Mouse (Mus musculus): ENCODE data around the gene Dtnbp1. TPM values are rescaled to one million over a fixed set of nuclear protein-coding genes. Genes with fewer than 3 reads are reported as not detected.

The Dtnbp1 gene
- polyA plus RNA-seq, 1 experiment from 2014 or later = 55.6 TPM

DNA sequence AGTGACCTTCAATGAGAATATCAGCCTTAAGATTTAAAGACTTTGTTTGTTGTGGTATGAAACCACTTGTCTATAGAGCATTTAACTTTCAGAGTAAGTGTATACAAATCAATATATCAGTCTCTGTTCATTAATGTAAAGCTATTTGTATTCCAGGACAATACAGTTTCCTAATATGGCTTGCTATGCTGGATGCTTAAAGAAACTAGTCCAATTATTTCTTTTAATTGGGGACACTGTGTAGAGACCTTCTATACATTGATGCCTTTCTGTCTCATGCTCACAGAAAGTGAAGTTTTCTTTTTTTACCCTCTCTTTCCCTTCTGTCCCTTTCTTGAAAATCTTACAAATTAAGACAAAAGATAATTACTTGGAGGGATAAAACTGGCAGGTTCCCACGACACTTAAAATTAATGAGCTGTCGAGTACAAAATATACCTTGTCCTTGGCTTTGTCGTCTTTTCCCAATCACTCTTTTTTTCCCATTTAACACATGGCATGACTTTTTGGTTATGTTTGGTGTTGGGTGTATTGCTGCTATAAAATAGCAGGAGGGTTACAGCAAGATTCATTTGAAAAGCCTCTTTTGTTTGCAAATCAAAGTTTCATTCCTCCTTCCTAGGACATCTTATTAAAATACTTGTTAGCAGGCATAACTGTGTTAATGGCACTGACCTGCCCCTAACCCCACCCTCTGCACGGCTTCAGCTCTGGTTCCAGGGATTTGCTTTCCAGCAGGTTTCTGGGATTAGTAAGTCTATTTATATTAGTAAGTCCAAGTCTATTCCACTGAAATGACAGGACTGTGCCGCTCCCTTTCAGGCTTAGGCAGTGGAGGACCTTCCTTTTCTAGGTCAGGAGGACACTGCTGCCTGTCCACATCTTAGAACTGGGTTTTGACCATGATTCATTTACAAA, 109.9 kb downstream of the Dtnbp1 start:
- H3K9ac ChIP-seq (ENCODE audit: low read depth, low read length) = no peak overlapping the region
- H3K4me3 ChIP-seq (ENCODE audit: low read depth, low read length) = no peak overlapping the region
- no peak overlapping the region for H3K4me2 ChIP-seq (ENCODE audit: low read depth, low read length)
- no peak for DNase-seq (ENCODE audit: low spot score)
- 68% methylated on average over 5 of the region's 5 CpGs for WGBS
- ATAC-seq (ENCODE audit: low read depth) = no peak
- H3K27me3 ChIP-seq (replicated peaks; ENCODE audit: control insufficient read depth, insufficient read depth, low read length) = no peaks in the 10 kb centered on the region
- no peak overlapping the region for H3K27ac ChIP-seq (replicated peaks; ENCODE audit: low read depth, low read length)
- peaks cover 20% of the 10 kb centered on the region for H3K36me3 ChIP-seq (ENCODE audit: control insufficient read depth, insufficient read depth, low read length)
- H3K9me3 ChIP-seq (ENCODE audit: control insufficient read depth, low read length) = no peaks in the 10 kb centered on the region
- H3K4me1 ChIP-seq (ENCODE audit: control insufficient read depth, insufficient read depth, low read length) = no peaks in the 10 kb centered on the region

- no peaks in the 10 kb centered on the region for H3K9me3 ChIP-seq (ENCODE audit: control insufficient read depth, low read length)
- H3K27me3 ChIP-seq (replicated peaks; ENCODE audit: control insufficient read depth, insufficient read depth, low read length) = no peaks in the 10 kb centered on the region
- WGBS = 64% methylated on average over 2 of the region's 2 CpGs
- H3K4me3 ChIP-seq (ENCODE audit: low read depth, low read length) = no peak overlapping the region
- ATAC-seq (ENCODE audit: low read depth) = no peak
- H3K9ac ChIP-seq (ENCODE audit: low read depth, low read length) = no peak overlapping the region
- no peak overlapping the region for H3K4me2 ChIP-seq (ENCODE audit: low read depth, low read length)
- H3K27ac ChIP-seq (replicated peaks; ENCODE audit: low read depth, low read length) = no peak overlapping the region
- peaks cover 13% of the 10 kb centered on the region; the same call in 1 of the 2 replicates for H3K36me3 ChIP-seq (ENCODE audit: control insufficient read depth, insufficient read depth, low read length)
- H3K4me1 ChIP-seq (ENCODE audit: control insufficient read depth, insufficient read depth, low read length) = no peaks in the 10 kb centered on the region
- no peak for DNase-seq (ENCODE audit: low spot score)
Measured at GRCm38 (mm10) chr13:44890612-44891011, 111.3 kb downstream of the Dtnbp1 start.

DNA sequence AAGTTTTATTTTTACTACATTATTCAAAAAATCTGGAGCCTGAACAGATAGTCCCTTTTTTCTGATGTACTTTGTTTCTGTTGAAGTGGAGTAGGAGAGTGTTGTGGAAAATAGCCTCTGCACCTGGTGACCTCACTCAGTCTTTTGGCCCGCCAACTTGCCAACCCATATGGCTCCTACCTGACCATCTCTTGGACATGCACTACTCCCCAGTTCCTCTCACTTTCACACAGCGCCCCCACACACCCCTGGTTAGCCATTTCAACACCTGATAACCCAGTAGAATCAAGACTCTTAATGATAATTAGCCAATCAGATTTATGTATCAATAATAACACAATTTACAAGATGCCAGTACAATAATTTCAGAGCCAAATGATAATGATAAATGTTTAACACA, 115.7 kb downstream of the Dtnbp1 start:
- H3K27me3 ChIP-seq (replicated peaks; ENCODE audit: control insufficient read depth, insufficient read depth, low read length) = no peaks in the 10 kb centered on the region
- 92% methylated on average over 2 of the region's 2 CpGs for WGBS

DNA sequence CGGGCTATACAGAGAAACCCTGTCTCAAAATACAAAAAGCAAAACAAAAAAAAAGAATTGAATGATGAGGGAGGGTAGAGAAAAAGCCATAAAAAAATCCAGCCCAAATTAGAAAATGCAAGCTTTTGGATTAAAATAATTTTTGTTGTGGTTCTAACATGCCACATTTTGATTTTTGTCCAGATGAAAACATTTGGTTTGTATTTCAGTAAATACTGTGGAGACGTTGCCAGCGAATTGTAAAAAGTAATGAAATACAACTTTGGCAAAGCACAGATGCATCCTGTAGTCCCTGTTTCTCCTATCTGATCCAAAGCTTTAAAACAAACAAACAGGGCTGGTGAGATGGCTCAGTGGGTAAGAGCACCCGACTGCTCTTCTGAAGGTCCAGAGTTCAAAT, 120.9 kb downstream of the Dtnbp1 start:
- Histone ChIP-seq H3K9ac (ENCODE audit: low read depth, low read length) (no peak overlapping the region), H3K4me1 (ENCODE audit: control insufficient read depth, insufficient read depth, low read length) (no peaks in the 10 kb centered on the region), H3K4me3 (ENCODE audit: low read depth, low read length) (no peak overlapping the region), H3K36me3 (ENCODE audit: control insufficient read depth, insufficient read depth, low read length) (0 out of 2 replicates have a peak, but pooled peaks cover 10% of the 10 kb centered on the region), H3K4me2 (ENCODE audit: low read depth, low read length) (no peak overlapping the region), H3K27me3 (replicated peaks; ENCODE audit: control insufficient read depth, insufficient read depth, low read length) (no peaks in the 10 kb centered on the region), H3K27ac (replicated peaks; ENCODE audit: low read depth, low read length) (no peak overlapping the region), H3K9me3 (ENCODE audit: control insufficient read depth, low read length) (no peaks in the 10 kb centered on the region)
- ATAC-seq (ENCODE audit: low read depth) (no peak), DNase-seq (ENCODE audit: low spot score) (peak; percentile 79)
- 62% methylated on average over 4 of the region's 4 CpGs for WGBS

More for the DNA sequence above, 115.7 kb downstream of the Dtnbp1 start:
- Histone ChIP-seq H3K4me1 (ENCODE audit: control insufficient read depth, insufficient read depth, low read length) (no peaks in the 10 kb centered on the region), H3K9me3 (ENCODE audit: control insufficient read depth, low read length) (no peaks in the 10 kb centered on the region), H3K27ac (replicated peaks; ENCODE audit: low read depth, low read length) (no peak overlapping the region), H3K9ac (ENCODE audit: low read depth, low read length) (no peak overlapping the region), H3K4me2 (ENCODE audit: low read depth, low read length) (no peak overlapping the region), H3K36me3 (ENCODE audit: control insufficient read depth, insufficient read depth, low read length) (peaks cover 14% of the 10 kb centered on the region; the same call in 1 of the 2 replicates), H3K4me3 (ENCODE audit: low read depth, low read length) (no peak overlapping the region)
- ATAC-seq (ENCODE audit: low read depth) (no peak), DNase-seq (ENCODE audit: low spot score) (no peak)

- WGBS = 62% methylated on average over 2 of the region's 2 CpGs
Measured at GRCm38 (mm10) chr13:44876799-44877198, 125.1 kb downstream of the Dtnbp1 start.

More at GRCm38 (mm10) chr13:44876799-44877198, 125.1 kb downstream of the Dtnbp1 start:
- Histone ChIP-seq H3K4me3 (ENCODE audit: low read depth, low read length) (no peak overlapping the region), H3K36me3 (ENCODE audit: control insufficient read depth, insufficient read depth, low read length) (peaks cover 9% of the 10 kb centered on the region; the same call in 1 of the 2 replicates), H3K9me3 (ENCODE audit: control insufficient read depth, low read length) (no peaks in the 10 kb centered on the region), H3K27me3 (replicated peaks; ENCODE audit: control insufficient read depth, insufficient read depth, low read length) (no peaks in the 10 kb centered on the region), H3K4me2 (ENCODE audit: low read depth, low read length) (no peak overlapping the region), H3K4me1 (ENCODE audit: control insufficient read depth, insufficient read depth, low read length) (no peaks in the 10 kb centered on the region), H3K27ac (replicated peaks; ENCODE audit: low read depth, low read length) (no peak overlapping the region), H3K9ac (ENCODE audit: low read depth, low read length) (no peak overlapping the region)
- ATAC-seq (ENCODE audit: low read depth) (no peak), DNase-seq (ENCODE audit: low spot score) (no peak)

Other genes with a start within 250 kb of the Dtnbp1 start
- 0.17 TPM in 1 of 2 replicates, not detected in the other for gene Gm9817, start 76.5 kb upstream of the Dtnbp1 start, polyA plus RNA-seq (2014; fragmentation: Nextera tagmentation; extraction: Ambion mirVana)

All from embryonic facial prominence, embryonic 14.5 days (tissue).